Mouse (Mus musculus): ENCODE measurements around the gene Josd2. TPM values are rescaled to one million over a fixed set of nuclear protein-coding genes. Genes with fewer than 3 reads are reported as not detected.

Josd2 gene
- polyA plus RNA-seq, 1 experiment: 164 TPM

GRCm38 (mm10) chr7:44441648-44442109, 26.1 kb upstream of the Josd2 start:
- TF ChIP-seq GATA1 (IDR thresholded peaks at IDR 0.05; ENCODE audit: low read length): no peak

- no peak for TF ChIP-seq GATA1 (IDR thresholded peaks at IDR 0.05; ENCODE audit: low read length)
Observed at GRCm38 (mm10) chr7:44442407-44442821, 25.4 kb upstream of the Josd2 start.

- no peak for TF ChIP-seq GATA1 (IDR thresholded peaks at IDR 0.05; ENCODE audit: low read length)
Observed at GRCm38 (mm10) chr7:44443268-44444173, 24.3 kb upstream of the Josd2 start.

GRCm38 (mm10) chr7:44444886-44445527, 22.8 kb upstream of the Josd2 start:
- TF ChIP-seq GATA1 (IDR thresholded peaks at IDR 0.05; ENCODE audit: low read length): no peak

- no peak for TF ChIP-seq GATA1 (IDR thresholded peaks at IDR 0.05; ENCODE audit: low read length)
Observed at GRCm38 (mm10) chr7:44445528-44445923, 22.3 kb upstream of the Josd2 start.

- TF ChIP-seq GATA1 (IDR thresholded peaks at IDR 0.05; ENCODE audit: low read length): no peak
Observed at GRCm38 (mm10) chr7:44446070-44446855, 21.5 kb upstream of the Josd2 start.

GRCm38 (mm10) chr7:44453256-44453655, 14.5 kb upstream of the Josd2 start:
- no peak for TF ChIP-seq GATA1 (IDR thresholded peaks at IDR 0.05; ENCODE audit: low read length)

GRCm38 (mm10) chr7:44456302-44456701, 11.5 kb upstream of the Josd2 start:
- no peak for TF ChIP-seq GATA1 (IDR thresholded peaks at IDR 0.05; ENCODE audit: low read length)

- TF ChIP-seq GATA1 (IDR thresholded peaks at IDR 0.05; ENCODE audit: low read length): no peak
Observed at GRCm38 (mm10) chr7:44460067-44460466, 7.7 kb upstream of the Josd2 start.

- TF ChIP-seq GATA1 (IDR thresholded peaks at IDR 0.05; ENCODE audit: low read length): no peak
Observed at GRCm38 (mm10) chr7:44460767-44461502, 6.8 kb upstream of the Josd2 start.

GRCm38 (mm10) chr7:44461503-44462217, 6.1 kb upstream of the Josd2 start:
- no peak for TF ChIP-seq GATA1 (IDR thresholded peaks at IDR 0.05; ENCODE audit: low read length)

GRCm38 (mm10) chr7:44462218-44463055, 5.3 kb upstream of the Josd2 start:
- no peak for TF ChIP-seq GATA1 (IDR thresholded peaks at IDR 0.05; ENCODE audit: low read length)

- TF ChIP-seq GATA1 (IDR thresholded peaks at IDR 0.05; ENCODE audit: low read length): no peak
Observed at GRCm38 (mm10) chr7:44463056-44463425, 4.7 kb upstream of the Josd2 start.

All from G1E-ER4 (cell line).